Mouse (Mus musculus) hindbrain, embryonic 15.5 days (tissue): ENCODE results near the gene Mc3r. TPM values are rescaled to one million over a fixed set of nuclear protein-coding genes. Genes with fewer than 3 reads are reported as not detected.

Experiments
- ATAC-seq: fragments of 200-750 bp; cut with Nextera tagmentation; 2 replicates; pipeline ENCODE4 v1.8.0; 2017; ENCODE audit warnings: low read depth, moderate number of reproducible peaks, moderate TSS enrichment; ENCODE audit not compliant: low FRiP score
- H3K27ac ChIP-seq: fragments of 300-500 bp; sonication (generic); replicated peaks from 2 replicates; pipeline ENCODE4 v1.5.1; 2015; ENCODE audit warnings: mild to moderate bottlenecking, inconsistent platforms
- H3K27me3 ChIP-seq: fragments of 300-500 bp; sonication (generic); 2 replicates; pipeline ENCODE4 v1.6.1; 2015; ENCODE audit warnings: control low read depth, inconsistent platforms
- H3K36me3 ChIP-seq: fragments of 300-500 bp; sonication (generic); 2 replicates; pipeline ENCODE4 v1.6.1; 2015; ENCODE audit warnings: control low read depth, inconsistent platforms
- H3K4me1 ChIP-seq: fragments of 300-500 bp; sonication (generic); replicated peaks from 2 replicates; pipeline ENCODE4 v1.6.1; 2015; ENCODE audit warnings: control low read depth, inconsistent platforms
- H3K4me2 ChIP-seq: fragments of 300-500 bp; sonication (generic); 2 replicates; pipeline ENCODE4 v1.6.1; 2015; ENCODE audit warnings: moderate library complexity, mild to moderate bottlenecking, inconsistent platforms
- H3K4me3 ChIP-seq: fragments of 300-500 bp; sonication (generic); 2 replicates; pipeline ENCODE4 v1.5.1; 2015; ENCODE audit warnings: mild to moderate bottlenecking, inconsistent platforms
- H3K9ac ChIP-seq: fragments of 300-500 bp; sonication (generic); 2 replicates; pipeline ENCODE4 v1.6.1; 2015; ENCODE audit warnings: inconsistent platforms
- H3K9me3 ChIP-seq: fragments of 300-500 bp; sonication (generic); 2 replicates; pipeline ENCODE4 v1.6.1; 2016; ENCODE audit warnings: control low read depth, inconsistent platforms
- WGBS: fragments of 180-500 bp; shearing (Covaris S2); methylation state at CpG from one replicate; pipeline ENCODE4 v1.1.7; 2015; 5-methylcytosine and 5-hydroxymethylcytosine counted together
- polyA plus RNA-seq: library from polyadenylated mRNA; unstranded; fragments of >200 nt; fragmentation: Nextera tagmentation; extraction: Ambion mirVana; gene quantifications from 2 replicates; pipeline ENCODE4 v1.2.1, GENCODE M21; 2015

Mc3r gene
- polyA plus RNA-seq, 1 experiment from 2014 or later: 0.08 TPM

GRCm38 (mm10) chr2:172222891-172223290 lies 25.4 kb upstream of the Mc3r start:
- Histone ChIP-seq H3K4me2 (no peak overlapping the region), H3K27ac (no peak overlapping the region), H3K9me3 (no peaks in the 10 kb centered on the region), H3K9ac (no peak overlapping the region), H3K27me3 (no peaks in the 10 kb centered on the region), H3K36me3 (no peaks in the 10 kb centered on the region), H3K4me1 (no peaks in the 10 kb centered on the region; the same call in 1 of the 2 replicates), H3K4me3 (no peak overlapping the region)
- WGBS: 77% methylated on average over 7 of the region's 7 CpGs
- no peak; the same call in 1 of the 2 replicates for ATAC-seq

DNA sequence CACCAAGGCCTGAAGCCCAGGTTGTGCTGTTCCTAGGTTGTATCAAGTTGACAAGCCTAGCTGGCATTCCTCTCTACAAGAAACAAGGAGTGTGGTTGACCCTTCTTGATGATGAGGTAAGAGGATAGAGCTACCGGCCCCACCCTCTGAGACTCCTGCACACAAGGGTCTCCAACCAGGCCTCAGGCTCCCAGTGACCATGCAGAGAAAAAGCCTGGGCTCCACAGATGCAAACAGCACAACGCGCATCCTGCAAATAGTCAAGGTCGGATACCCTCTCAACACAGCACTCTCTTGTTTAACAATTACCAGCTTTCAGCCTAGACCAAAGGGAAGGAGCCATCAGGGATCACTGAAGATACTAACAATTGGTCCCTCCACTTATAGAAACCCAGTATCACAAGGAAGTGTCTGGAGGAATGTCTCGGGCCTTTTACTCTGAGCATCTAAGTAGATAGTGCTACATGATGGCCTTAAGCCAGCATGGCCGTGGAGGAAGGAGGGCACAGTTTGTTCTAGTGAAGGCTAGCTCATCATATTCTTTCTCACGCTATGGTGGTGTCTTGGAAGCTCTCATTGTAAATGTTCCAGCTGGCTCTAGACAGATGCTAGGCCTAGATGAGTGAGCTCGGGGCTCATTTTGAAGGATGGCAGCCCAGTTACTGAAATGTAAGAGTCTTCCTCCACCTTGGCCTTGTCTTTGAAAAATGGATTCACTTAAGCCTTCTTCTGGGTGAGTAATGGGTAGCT lies 24.7 kb upstream of the Mc3r start:
- Histone ChIP-seq H3K36me3 (no peaks in the 10 kb centered on the region), H3K9ac (no peak overlapping the region), H3K4me3 (no peak overlapping the region), H3K27me3 (no peaks in the 10 kb centered on the region), H3K4me1 (no peaks in the 10 kb centered on the region; the same call in 1 of the 2 replicates), H3K4me2 (no peak overlapping the region), H3K9me3 (no peaks in the 10 kb centered on the region), H3K27ac (no peak overlapping the region)
- 88% methylated on average over 8 of the region's 8 CpGs for WGBS
- no peak for ATAC-seq

GRCm38 (mm10) chr2:172226945-172227344 lies 21.3 kb upstream of the Mc3r start:
- no peak overlapping the region for H3K4me3 ChIP-seq
- H3K9me3 ChIP-seq: no peaks in the 10 kb centered on the region
- no peak overlapping the region for H3K4me2 ChIP-seq
- ATAC-seq: peak; percentile 76
- H3K27ac ChIP-seq: 0 out of 2 replicates have a peak overlapping the region, but pooled peaks have one; percentile 36
- 25% methylated on average over 7 of the region's 7 CpGs for WGBS
- H3K27me3 ChIP-seq: no peaks in the 10 kb centered on the region
- no peak overlapping the region for H3K9ac ChIP-seq
- no peaks in the 10 kb centered on the region for H3K36me3 ChIP-seq
- no peaks in the 10 kb centered on the region; the same call in 1 of the 2 replicates for H3K4me1 ChIP-seq

- no peaks in the 10 kb centered on the region for H3K9me3 ChIP-seq
- no peak overlapping the region for H3K4me2 ChIP-seq
- H3K27ac ChIP-seq: no peak overlapping the region
- no peak overlapping the region for H3K9ac ChIP-seq
- no peak for ATAC-seq
- H3K36me3 ChIP-seq: no peaks in the 10 kb centered on the region
- no peak overlapping the region for H3K4me3 ChIP-seq
- WGBS: 90% methylated on average over 3 of the region's 3 CpGs
- no peaks in the 10 kb centered on the region for H3K27me3 ChIP-seq
- H3K4me1 ChIP-seq: no peaks in the 10 kb centered on the region; the same call in 1 of the 2 replicates
Measured at GRCm38 (mm10) chr2:172227808-172228207, 20.5 kb upstream of the Mc3r start.

GRCm38 (mm10) chr2:172229190-172229589 lies 19.1 kb upstream of the Mc3r start:
- WGBS: 44% methylated on average over 3 of the region's 3 CpGs
- no peak for ATAC-seq
- Histone ChIP-seq H3K36me3 (no peaks in the 10 kb centered on the region), H3K4me2 (no peak overlapping the region), H3K4me1 (no peaks in the 10 kb centered on the region; the same call in 1 of the 2 replicates), H3K27ac (no peak overlapping the region), H3K9ac (no peak overlapping the region), H3K27me3 (no peaks in the 10 kb centered on the region), H3K4me3 (no peak overlapping the region), H3K9me3 (no peaks in the 10 kb centered on the region)

GRCm38 (mm10) chr2:172230126-172230525 lies 18.2 kb upstream of the Mc3r start:
- Histone ChIP-seq H3K36me3 (no peaks in the 10 kb centered on the region), H3K4me3 (no peak overlapping the region), H3K9me3 (no peaks in the 10 kb centered on the region), H3K27me3 (no peaks in the 10 kb centered on the region), H3K4me2 (no peak overlapping the region), H3K27ac (no peak overlapping the region), H3K4me1 (no peaks in the 10 kb centered on the region; the same call in 1 of the 2 replicates), H3K9ac (no peak overlapping the region)
- WGBS: 69% methylated on average over 4 of the region's 4 CpGs
- ATAC-seq: no peak

DNA sequence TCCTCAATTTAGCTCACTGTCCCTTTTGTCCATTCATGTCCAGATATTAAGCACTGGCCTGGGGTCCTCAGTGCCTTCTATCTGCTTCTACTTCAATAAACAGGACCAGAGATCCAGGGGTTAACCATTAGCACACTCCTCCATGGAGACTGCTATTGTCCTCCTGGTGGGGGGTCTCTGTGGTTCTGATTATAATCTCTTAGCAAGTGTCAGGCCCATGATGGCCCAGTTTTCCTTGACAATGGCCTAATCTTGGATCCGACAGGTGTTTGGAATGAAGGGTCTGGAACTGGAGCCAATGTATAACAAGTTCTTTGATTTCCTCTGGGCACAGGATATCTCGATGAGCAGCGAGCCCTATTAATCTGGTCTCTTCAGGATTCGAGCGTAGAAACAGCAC lies 10.1 kb upstream of the Mc3r start:
- no peak overlapping the region for H3K4me3 ChIP-seq
- no peak overlapping the region for H3K9ac ChIP-seq
- no peak for ATAC-seq
- H3K27ac ChIP-seq: no peak overlapping the region
- H3K4me1 ChIP-seq: no peaks in the 10 kb centered on the region
- no peaks in the 10 kb centered on the region for H3K9me3 ChIP-seq
- WGBS: 63% methylated on average over 5 of the region's 5 CpGs
- no peak overlapping the region for H3K4me2 ChIP-seq
- H3K27me3 ChIP-seq: peaks cover 3% of the 10 kb centered on the region; the same call in 1 of the 2 replicates
- no peaks in the 10 kb centered on the region for H3K36me3 ChIP-seq

GRCm38 (mm10) chr2:172241031-172241430 lies 7.3 kb upstream of the Mc3r start:
- no peak overlapping the region for H3K4me2 ChIP-seq
- WGBS: 25% methylated on average over 5 of the region's 5 CpGs
- no peak overlapping the region for H3K27ac ChIP-seq
- ATAC-seq: no peak
- peaks cover 3% of the 10 kb centered on the region; the same call in 1 of the 2 replicates for H3K27me3 ChIP-seq
- H3K4me3 ChIP-seq: no peak overlapping the region
- H3K9ac ChIP-seq: no peak overlapping the region
- H3K4me1 ChIP-seq: no peaks in the 10 kb centered on the region
- no peaks in the 10 kb centered on the region for H3K36me3 ChIP-seq
- no peaks in the 10 kb centered on the region for H3K9me3 ChIP-seq

DNA sequence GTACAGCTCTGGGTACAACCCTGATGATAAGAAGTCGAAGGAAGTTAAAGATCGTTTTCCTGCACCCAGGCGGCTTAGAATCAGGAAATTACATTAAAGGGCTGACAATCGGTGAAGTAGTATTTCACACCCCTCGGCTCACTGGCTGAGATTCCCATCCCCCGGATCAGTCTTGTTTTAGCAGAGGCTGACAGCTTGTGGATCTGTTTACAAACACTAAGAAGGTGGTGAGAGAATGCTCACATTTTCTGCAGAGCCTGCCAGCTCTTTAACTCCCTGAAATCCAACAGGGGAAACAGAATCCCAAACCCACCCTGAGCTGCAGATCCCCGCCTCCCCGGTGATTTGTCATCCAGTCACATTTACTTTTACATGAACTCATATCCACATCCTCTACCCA lies 2.8 kb upstream of the Mc3r start:
- no peaks in the 10 kb centered on the region for H3K36me3 ChIP-seq
- no peak overlapping the region for H3K9ac ChIP-seq
- no peak overlapping the region for H3K4me3 ChIP-seq
- H3K27ac ChIP-seq: no peak overlapping the region
- WGBS: 78% methylated on average over 8 of the region's 8 CpGs
- no peaks in the 10 kb centered on the region for H3K9me3 ChIP-seq
- H3K4me2 ChIP-seq: no peak overlapping the region
- ATAC-seq: no peak
- H3K27me3 ChIP-seq: peaks cover 11% of the 10 kb centered on the region; the same call in 1 of the 2 replicates
- peaks cover 5% of the 10 kb centered on the region for H3K4me1 ChIP-seq

DNA sequence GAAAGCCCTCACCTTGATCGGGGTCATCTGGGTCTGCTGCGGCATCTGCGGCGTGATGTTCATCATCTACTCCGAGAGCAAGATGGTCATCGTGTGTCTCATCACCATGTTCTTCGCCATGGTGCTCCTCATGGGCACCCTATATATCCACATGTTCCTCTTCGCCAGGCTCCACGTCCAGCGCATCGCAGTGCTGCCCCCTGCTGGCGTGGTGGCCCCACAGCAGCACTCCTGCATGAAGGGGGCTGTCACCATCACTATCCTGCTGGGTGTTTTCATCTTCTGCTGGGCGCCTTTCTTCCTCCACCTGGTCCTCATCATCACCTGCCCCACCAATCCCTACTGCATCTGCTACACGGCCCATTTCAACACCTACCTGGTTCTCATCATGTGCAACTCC lies 1.0 kb downstream of the Mc3r start:
- no peak overlapping the region for H3K9ac ChIP-seq
- H3K9me3 ChIP-seq: no peaks in the 10 kb centered on the region
- no peak overlapping the region for H3K4me2 ChIP-seq
- ATAC-seq: no peak
- H3K4me3 ChIP-seq: no peak overlapping the region
- peaks cover 5% of the 10 kb centered on the region for H3K4me1 ChIP-seq
- H3K27me3 ChIP-seq: peaks cover 11% of the 10 kb centered on the region; the same call in 1 of the 2 replicates
- H3K27ac ChIP-seq: no peak overlapping the region
- 82% methylated on average over 14 of the region's 14 CpGs for WGBS
- no peaks in the 10 kb centered on the region for H3K36me3 ChIP-seq

DNA sequence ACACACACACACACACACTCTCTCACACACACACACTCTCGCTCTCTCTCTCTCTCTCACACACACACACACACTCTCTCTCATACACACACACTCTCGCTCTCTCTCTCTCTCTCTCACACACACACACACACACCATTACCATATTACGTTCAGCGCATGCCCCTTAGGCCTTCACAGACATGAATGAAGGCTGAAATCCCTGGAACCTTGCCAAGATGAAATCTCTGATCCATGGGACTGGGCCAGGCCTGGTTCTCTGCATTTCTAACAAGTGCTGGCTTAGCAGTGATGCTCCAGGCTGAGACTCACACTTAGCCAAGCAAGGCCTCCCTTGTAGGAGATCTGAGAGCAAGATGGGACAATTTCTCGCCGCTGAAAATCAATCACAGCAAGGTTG lies 8.1 kb downstream of the Mc3r start:
- no peaks in the 10 kb centered on the region for H3K36me3 ChIP-seq
- 0 out of 2 replicates have a peak, but pooled peaks cover 3% of the 10 kb centered on the region for H3K4me1 ChIP-seq
- H3K27me3 ChIP-seq: no peaks in the 10 kb centered on the region
- ATAC-seq: no peak
- no peak overlapping the region for H3K9ac ChIP-seq
- no peaks in the 10 kb centered on the region for H3K9me3 ChIP-seq
- H3K4me2 ChIP-seq: no peak overlapping the region
- H3K4me3 ChIP-seq: no peak overlapping the region
- WGBS: 68% methylated on average over 6 of the region's 6 CpGs
- H3K27ac ChIP-seq: no peak overlapping the region

GRCm38 (mm10) chr2:172256956-172257355 lies 8.7 kb downstream of the Mc3r start:
- ATAC-seq: no peak
- Histone ChIP-seq H3K4me2 (no peak overlapping the region), H3K4me1 (0 out of 2 replicates have a peak, but pooled peaks cover 3% of the 10 kb centered on the region), H3K4me3 (no peak overlapping the region), H3K27me3 (no peaks in the 10 kb centered on the region), H3K36me3 (no peaks in the 10 kb centered on the region), H3K9ac (no peak overlapping the region), H3K27ac (no peak overlapping the region), H3K9me3 (no peaks in the 10 kb centered on the region)
- WGBS: 81% methylated on average over 5 of the region's 5 CpGs
